Mouse (Mus musculus): Measurements from ENCODE around the gene 1700029J07Rik.

- TF ChIP-seq CTCF (IDR thresholded peaks at IDR 0.05; ENCODE audit: insufficient read depth, low read depth, low read length) (no peak), POLR2A (IDR thresholded peaks at IDR 0.05; ENCODE audit: insufficient read depth, low read depth, low read length) (no peak)
These were observed 47.2 kb upstream of the 1700029J07Rik start for GRCm38 (mm10) chr8:46022203-46022602.

Measured in olfactory bulb, adult 2 months (tissue).